Mouse (Mus musculus) liver, embryonic 14.5 days (tissue): Measurements from ENCODE around the gene Eif3k.

Experiments used
- CTCF ChIP-seq: IDR thresholded peaks from 2 replicates; pipeline ENCODE4 v1.5.1; 2016; ENCODE audit warnings: antibody characterized with exemption, low read depth, control low read depth
- EP300 ChIP-seq: IDR thresholded peaks from 2 replicates; pipeline ENCODE4 v1.6.1; 2016; ENCODE audit warnings: antibody characterized with exemption, low read depth

GRCm38 (mm10) chr7:28971029-28971428, 10.6 kb downstream of the Eif3k start:
- TF ChIP-seq CTCF (no peak), EP300 (no peak)
